Mouse (Mus musculus): ENCODE results near the gene Zfp511.

Gene Zfp511

DNA sequence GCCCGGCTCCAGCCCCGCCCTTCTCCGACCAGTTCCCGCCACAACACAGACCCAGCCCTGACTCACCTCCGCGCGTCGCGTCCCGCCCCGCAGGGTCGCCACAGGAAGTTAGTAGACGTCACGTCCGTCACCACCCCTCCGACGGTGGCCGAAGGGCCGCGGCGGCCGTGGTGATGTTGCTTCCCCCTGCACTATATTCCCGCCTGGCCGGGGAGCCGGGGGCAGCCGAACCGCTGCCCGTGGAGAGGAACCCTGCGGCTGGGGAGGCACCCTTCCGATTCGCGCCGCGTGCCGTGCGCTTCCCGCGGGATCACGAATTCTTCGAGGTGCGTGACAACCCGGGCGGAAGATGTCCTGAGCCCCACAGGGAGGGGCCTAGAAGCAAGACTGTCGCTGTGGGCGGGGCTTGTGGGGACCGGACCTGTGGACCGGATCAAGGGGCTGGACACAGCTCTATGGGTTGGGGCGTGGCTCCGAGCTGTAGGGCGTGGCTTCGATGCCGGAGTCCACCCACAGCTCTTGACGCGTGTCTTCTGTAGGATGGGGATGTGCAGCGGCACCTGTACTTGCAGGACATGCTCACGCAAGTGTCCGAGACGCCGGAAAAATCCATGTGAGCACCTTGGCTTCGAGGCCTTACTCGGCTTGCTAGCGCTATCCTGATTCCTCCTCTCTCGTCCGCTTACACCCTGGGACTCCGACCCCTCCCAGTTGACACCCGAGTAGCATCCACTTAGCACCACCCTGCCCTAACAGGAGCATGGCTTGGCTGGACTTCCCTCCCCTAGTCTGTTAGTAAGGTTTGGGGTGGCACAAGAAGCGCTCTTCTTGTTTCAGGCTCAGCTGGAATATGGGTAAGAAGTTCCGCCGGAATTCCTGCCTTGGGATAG is at the start of gene Zfp511, which contains the start of gene Tubgcp2:
Gene Zfp511 (plus strand): TSS at position 111 of the 890 bp plus-strand sequence.
Gene Tubgcp2 (minus strand): TSS at position 389 of the 890 bp plus-strand sequence.
- peak; percentile 99 for DNase-seq (ENCODE audit: low read depth, low spot score)

DNA sequence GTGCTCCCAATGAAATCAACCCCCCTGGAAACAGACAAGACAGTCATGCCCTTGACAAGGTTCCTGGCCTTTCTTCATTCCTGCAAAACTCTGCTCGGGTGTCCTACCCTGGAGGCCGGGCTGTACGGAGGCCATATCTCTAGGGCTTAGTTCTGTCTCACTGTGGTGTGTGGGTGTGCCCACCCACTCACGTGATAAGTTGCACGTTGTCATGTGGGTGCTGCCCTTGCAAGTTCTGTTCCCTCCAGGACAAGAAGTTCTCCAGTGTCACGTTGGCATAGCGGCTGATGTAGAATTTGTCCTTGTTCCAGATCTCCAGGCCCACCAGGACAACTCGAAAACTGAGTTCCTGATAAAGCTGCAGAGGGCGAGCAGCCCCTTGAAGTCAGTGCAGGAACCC is 47.9 kb upstream of the Zfp511 start:
- DNase-seq (ENCODE audit: low read depth, low spot score), result no peak

DNA sequence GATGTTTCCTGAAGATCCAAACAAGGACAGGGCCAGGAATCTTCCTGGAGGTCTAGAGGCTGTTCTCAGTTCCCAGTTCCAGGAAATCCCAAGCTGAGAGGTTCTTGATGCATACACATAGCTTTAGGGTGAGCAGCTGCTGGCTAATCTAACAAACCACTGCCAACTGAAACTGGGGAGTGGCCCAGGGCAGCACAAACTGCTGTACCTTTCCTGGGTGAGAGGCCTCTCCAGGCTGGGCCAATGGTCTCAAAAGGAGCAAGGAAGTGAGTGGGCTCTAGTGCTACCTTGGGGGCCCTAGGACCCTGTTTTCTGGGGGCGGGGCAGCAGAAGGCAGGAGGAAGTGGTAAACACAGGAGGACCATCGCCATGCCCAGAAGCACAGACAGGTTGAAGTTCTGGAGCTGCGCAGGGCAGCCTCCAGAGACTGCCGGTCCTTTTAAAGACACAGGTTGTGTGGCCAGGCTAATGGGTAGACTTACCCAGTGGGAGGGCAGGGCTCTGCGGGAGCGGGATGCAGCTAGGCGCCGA is 45.3 kb upstream of the Zfp511 start:
- no peak for DNase-seq (ENCODE audit: low read depth, low spot score)

DNA sequence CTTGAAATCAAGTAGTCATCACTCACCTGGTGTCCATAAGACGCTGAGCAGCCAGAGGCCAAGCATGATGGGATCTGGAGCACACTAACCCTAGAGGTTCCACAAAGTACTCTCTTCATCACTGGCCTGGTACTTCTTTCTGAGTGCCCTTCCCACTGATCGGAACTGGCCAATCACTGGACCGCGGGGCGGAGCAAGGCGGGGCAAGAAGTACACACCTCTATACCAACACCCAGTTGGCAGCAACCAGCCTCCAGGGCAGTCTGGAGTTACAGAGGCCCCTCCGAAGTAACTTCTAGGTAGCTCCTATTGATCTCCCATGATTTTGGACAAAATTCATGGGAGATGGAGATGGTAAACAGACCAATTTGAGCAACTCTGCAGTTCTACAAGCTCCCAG is 43.8 kb upstream of the Zfp511 start, which contains the start of gene Adam8:
Gene Adam8 (minus strand): TSS at position 157 of the 400 bp plus-strand sequence.
- DNase-seq (ENCODE audit: low read depth, low spot score), result peak; percentile 68

DNA sequence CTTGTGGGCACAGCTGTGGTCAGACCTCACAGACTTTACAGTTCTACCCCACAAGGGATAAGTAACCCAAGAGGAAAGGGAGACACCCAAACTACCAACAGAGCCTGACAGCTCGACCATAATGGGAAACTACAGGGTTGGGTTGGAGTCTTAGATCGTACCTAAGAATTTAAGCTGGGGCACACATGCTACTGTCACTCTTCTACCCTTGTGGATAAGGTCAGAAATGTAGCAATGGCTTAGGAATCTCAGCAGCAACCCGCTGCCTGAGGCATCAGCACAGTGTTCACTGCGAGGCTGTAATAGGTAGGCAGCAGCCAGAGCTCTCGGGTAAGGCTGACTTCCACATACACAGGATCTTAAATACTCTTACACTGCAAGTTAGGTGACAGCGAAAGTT is 42.7 kb upstream of the Zfp511 start:
- no peak for DNase-seq (ENCODE audit: low read depth, low spot score)

DNA sequence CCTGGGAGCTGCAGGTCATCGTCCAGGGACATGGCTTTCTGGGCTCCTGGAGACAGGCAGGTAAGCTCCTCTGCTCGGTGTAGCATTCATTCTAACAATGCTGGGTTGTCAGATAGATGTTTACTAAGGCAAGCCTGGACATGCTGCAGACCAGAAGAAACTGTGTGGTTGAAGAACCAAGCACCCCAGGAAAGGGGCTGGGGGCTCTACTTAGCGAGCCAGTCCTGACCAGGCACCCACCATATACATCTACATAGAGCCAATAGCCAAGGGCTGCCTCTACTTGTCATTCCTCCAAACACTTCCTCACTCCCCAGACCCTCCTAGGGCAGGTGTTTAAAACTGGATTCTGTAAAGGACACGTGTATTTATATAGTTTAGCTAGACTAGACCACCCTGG is 42.0 kb upstream of the Zfp511 start:
- no peak for DNase-seq (ENCODE audit: low read depth, low spot score)

DNA sequence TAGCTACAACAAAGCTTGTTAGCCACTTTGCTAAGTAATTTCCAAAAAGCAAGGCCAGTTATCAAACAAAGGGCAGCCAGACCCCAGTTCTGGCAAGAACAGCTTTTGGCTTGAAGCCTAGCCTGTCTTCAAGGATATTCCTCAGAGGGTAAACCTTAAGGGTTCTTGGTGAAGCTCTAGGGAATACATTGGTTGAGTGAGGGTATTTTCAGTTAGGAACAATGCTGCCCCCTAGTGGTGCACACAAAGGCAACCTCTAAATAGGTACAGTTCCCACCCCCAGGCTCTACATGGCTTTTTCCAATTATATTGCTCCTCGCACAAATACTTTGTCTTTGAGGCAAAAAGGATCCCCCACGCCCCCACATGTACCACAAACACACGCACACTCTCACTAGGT is 41.5 kb upstream of the Zfp511 start:
- peak; percentile 75 for DNase-seq (ENCODE audit: low read depth, low spot score)

DNA sequence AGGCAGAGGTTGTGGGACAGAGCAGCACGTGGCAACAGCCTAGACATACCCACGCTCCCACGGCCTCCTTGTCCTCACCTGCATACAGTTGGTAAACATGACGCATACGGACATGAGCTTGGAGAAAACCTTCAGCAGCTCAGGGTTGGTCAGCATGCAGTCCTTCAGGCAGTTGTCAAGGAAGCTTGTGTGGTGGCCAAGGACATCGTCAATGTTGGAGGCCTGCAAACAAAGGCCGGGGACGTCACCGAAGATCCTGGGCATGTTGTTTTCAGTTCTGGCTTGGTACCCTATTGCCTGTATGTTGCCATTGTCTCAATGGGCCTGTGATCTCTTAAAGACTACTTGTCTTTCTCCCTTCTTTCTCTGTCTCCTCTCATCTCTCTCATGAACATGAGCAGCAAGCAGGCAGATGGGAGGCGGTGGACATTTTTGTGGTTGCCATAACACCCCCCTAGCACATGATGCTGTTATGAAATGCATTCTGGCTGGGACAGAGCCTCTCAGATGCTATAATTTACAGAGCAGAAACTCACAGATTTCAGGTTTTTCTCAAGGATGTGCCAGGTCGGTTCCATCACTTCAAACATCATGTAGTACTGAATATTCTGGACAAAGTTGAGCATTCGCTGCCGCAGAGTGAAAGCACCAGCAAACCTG is 37.4 kb upstream of the Zfp511 start:
- DNase-seq (ENCODE audit: low read depth, low spot score), result no peak

DNA sequence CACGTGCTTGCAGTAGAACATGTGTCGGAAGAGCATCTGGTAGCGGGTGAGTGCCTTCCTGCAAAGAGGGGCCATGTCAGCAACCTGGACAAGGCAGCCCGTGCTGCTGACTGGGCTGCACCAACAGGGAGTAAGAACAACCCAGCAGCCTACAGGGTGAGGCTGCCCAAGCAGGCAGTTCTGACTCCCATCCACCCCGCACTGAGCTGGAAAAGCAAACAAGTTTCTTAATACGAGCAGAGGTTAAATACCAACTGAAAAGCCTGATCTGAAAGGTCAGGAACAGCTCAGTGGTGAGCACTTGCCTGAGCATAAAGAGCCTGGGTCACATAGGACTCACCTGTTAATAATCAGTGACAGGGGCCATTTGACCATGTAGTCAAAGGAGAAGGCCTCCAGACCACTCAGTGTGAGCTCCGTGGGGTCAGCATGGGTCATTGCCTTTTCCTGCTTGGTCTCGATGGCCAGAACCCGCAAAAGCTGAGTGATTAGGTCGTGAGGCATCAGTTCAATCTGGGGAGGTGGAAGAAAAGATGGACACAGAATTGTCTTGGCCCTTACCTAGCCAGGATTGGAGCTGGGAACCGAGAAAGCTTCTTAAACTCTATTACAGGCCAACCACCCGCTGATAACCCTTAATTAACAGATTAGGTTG is 35.0 kb upstream of the Zfp511 start:
- DNase-seq (ENCODE audit: low read depth, low spot score), result no peak

DNA sequence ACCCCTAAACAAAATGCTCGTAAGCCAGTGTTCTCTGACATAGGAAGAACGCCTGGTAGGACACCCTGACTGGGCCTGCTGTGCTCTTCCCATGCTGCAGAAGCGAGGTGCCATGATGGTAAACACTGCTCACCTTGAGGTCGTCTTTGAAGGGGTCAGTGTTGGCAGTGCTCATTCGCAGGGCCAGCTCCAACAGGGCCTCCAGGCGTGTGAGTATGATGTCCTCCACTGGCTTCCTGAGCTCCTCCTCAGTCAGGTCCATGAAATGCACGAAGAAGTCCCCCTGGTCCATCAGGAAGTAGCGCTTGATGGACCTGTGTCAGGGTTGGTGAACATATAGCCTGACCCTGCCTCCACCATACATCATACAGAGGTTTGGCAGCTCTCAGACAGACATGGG is 31.5 kb upstream of the Zfp511 start:
- no peak for DNase-seq (ENCODE audit: low read depth, low spot score)

DNA sequence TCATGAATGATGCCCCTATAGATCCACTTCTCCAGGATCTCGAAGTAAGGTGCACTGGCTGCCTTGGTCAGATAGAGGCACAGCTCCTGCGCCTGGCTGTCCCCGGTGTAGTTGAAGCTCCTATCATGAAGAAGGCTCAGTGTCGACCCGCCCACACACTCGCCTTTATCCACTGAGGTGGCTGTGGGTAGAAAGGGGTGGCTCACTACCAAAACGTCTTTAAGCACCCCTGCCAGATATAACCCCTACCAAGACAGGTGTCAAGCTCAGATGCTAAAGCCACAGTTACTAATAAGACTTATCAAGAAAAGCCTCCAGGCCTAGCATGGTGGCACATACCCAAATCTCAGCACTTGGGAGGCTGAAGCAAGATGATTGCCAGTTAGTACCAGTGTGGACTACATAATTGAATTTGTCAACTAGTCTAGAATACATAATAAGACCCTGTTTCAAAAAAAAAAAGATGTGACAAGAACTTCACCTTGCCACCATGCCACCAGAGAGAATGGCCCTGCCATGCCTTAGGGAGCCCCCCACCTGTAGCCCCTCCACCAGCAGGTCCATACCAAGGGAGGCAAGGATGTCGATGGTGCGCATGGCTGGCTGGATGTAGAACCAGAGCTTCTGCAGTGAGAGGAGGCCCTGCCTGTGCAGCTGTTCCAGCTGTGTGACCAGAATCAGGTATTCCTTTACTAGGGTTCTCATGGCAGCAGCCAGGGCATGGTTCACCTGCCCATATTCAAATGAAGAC is 29.2 kb upstream of the Zfp511 start:
- DNase-seq (ENCODE audit: low read depth, low spot score), result no peak

DNA sequence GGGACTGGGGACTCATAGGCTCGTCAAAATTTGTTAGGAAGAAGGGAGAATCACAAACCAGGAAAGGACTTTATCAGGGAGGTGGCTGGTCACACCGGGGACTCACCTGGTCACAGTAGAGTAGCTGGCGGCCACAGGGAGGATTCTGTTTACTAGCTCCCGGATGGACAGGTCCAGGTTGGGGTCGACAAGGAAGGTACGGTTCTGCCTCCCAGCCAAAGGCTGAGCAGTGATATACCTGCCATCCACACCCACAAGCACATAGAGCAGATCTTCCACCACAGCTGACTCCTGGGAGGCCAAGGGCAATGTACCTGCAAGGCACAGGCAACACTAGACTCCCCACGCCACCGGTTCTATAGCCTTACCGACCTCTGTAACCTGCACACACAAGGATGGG is 28.4 kb upstream of the Zfp511 start:
- no peak for DNase-seq (ENCODE audit: low read depth, low spot score)

DNA sequence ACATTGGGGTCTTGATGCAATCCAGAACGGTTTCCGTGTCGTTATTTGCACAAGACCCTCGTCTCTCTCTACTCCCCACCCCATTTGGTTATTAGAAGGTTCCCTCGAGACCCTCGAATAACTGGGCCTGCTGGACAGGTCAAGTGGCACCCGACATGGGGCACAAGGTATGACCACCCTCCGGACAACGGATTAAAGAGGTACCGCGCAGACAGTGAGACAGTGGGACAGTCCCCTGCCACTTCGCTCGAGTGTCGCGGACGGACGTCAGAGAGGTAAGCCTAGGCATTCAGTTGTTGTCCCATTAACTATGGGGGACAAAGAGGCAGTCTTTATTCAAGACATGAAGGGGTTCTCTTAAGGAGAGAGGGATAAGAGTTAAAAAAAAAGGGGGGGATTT is 24.9 kb upstream of the Zfp511 start:
- DNase-seq (ENCODE audit: low read depth, low spot score), result no peak

DNA sequence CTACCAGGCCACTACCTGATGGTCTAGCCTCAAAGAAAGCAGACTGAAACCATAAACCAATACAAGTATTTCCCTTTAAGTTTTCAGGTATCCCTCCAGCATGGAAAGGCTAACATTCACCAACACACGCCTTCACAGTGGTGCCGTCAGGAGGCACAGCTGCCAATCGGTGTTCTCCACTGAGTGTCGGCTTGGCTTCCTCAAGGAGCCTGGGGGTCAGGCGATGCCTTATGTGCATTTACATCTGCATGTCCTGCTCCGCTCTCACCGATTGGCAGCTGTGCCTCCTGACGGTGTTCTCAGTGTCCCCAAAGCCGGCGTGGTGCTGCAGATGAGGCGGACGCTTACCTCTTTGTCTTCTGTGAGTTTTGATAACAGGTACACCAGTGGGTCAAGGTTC is 4.4 kb upstream of the Zfp511 start:
- no peak for DNase-seq (ENCODE audit: low read depth, low spot score)

DNA sequence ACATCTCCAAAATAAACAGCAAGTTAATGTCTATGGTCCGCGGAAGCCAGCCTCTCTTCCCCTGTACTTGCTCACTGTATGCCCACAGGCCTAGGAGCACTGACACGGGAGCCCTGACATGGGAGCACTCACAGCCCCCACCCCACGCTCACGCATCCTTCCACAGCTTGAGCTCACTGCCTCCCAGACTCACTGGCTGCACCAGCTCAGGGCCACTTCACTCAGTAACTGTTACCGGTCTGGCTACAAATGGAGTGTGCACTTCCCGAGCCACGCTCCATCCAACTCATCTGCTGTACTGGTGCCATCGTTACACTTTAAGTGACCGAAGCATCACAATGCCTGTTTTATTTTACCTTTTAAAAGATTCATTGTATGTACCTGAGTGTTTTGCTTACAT is 3.8 kb upstream of the Zfp511 start:
- DNase-seq (ENCODE audit: low read depth, low spot score), result no peak

DNA sequence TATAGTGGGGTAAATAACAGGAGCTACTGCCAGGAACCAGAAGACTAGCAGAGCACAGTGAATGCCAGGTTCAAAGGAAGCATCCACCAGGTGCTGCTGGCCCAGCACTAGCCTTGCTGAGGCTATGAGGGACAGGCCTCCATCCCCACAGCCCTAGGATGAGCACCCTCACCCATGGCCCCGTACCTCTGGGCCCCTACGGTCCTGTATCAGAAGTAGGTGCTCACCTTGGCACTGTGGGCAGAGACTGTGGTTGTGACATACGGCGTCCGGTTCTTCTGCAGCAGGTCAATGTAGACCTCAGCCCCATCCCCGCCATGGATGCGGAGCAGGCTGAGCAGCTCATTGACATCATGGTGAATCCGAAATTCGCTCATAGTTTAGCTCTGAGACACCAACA is 2.8 kb upstream of the Zfp511 start:
- no peak for DNase-seq (ENCODE audit: low read depth, low spot score)

DNA sequence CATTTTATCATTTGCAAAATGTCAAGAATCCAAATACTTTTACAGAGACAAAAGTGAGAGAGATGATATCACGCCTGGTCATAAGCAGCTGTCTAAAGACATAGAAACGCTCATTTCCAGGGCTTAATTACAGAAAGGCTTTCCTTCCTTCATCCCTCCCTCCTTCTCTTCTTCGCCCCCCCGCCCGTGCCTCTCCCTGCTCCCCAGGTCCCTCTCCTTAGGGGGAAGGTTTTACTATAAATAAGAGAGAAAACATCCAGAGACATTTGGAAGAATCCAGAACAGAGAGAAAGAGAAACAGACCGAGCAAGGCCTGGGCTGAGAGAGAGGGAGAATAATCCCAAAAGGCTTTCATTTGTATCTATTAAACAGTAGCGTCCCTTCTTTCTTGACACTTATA is 735 bp upstream of the Zfp511 start:
- DNase-seq (ENCODE audit: low read depth, low spot score), result no peak

DNA sequence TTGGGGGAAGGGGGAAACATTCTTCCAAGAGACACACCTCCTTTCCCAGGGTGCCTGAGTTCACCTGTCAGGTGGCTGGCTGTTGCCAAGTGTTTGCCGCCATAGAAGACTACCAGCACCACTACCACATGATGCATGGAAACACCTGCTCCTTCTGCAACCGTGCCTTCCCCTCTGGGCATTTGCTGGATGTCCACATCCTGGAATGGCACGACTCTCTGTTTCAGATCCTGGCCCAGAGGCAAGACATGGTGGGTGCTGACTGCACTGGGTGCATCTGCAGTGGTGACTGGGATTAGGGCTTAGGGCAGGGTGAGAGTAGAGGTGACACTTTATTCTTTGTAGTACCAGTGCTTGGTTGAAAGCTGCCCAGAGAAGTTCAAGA is 972 bp downstream of the Zfp511 start:
- no peak for DNase-seq (ENCODE audit: low read depth, low spot score)

DNA sequence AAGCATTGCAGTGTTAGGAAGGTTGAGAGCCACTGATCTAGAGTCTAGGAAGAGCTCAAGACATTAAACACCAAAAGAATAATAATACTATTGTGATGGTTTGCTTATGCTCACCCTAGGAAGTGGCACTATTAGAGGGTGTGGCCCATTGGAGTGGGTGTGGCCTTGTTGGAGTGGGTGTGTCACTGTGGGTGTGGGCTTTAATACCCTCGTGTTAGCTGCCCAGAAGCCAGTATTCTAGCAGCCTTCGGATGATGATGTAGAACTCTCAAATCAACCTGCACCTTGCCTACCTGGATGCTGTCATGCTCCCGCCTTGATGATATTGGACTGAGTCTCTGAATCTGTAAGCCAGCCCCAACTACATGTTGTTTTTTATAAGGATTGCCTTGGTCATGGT is 6.5 kb downstream of the Zfp511 start:
- no peak for DNase-seq (ENCODE audit: low read depth, low spot score)

DNA sequence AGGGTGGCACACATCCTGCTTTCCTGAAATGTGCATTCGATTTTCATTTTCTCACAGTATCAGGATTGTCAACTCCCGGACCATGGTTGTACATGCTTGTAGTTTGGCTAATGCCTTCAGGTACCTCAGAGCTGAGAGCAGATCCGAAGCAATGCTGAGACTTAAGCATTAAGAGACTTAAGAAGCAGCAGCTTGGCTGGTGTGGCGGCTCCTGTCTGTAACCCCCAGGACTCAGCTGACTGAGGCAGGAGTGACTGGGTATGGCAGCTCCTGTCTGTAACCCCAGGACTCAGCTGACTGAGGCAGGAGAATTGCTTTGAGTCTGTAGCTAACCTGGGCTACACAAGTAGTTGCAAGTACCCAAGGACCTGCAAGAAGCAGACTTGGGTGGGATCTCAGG is 9.4 kb downstream of the Zfp511 start:
- no peak for DNase-seq (ENCODE audit: low read depth, low spot score)

DNA sequence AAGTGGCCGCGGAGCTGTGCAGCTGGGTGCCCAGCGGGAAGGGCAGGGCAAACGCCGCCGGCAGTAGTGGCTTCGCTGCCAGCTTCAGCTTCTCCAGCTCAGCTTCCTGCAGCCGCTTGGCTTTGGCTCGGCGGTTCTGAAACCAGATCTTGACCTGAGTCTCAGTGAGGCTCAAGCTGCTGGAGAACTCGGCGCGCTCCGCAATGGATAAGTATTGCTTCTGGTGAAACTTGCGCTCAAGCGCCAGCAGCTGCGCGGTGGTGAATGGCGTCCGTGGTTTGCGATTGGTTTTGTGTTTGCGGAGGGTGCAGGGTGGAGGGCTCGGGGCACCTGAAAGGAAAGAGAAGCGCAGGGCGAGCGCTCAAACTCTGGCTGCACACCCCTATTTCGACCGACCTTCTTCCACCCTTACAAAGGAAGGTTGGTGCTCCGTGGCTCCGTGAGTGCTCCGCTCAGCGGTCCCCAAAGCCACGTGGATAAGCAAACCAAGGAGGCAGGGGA is 11.7 kb downstream of the Zfp511 start:
- DNase-seq (ENCODE audit: low read depth, low spot score), result no peak
